Mouse (Mus musculus): ENCODE results near the gene Sept4. TPM values are rescaled to one million over a fixed set of nuclear protein-coding genes. Genes with fewer than 3 reads are reported as not detected.

Gene Sept4
- polyA plus RNA-seq, 1 experiment from 2014 or later = 11.2 TPM

GRCm38 (mm10) chr11:87561208-87561607 lies 7.5 kb upstream of the Sept4 start:
- H3K36me3 ChIP-seq = no peaks in the 10 kb centered on the region
- no peaks in the 10 kb centered on the region for H3K27me3 ChIP-seq (ENCODE audit: insufficient read depth, poor library complexity, severe bottlenecking)
- H3K4me1 ChIP-seq (replicated peaks) = no peaks in the 10 kb centered on the region
- 81% methylated on average over 6 of the region's 6 CpGs for WGBS
- DNase-seq (ENCODE audit: low spot score) = no peak
- H3K27ac ChIP-seq = no peak overlapping the region
- H3K9me3 ChIP-seq = no peaks in the 10 kb centered on the region
- H3K4me3 ChIP-seq = no peak overlapping the region

GRCm38 (mm10) chr11:87566501-87566900 lies 2.2 kb upstream of the Sept4 start, which contains the start of gene Gm11492:
TSS of gene Gm11492 (plus strand) at chr11:87566653.
- DNase-seq (ENCODE audit: low spot score) = no peak
- Histone ChIP-seq H3K36me3 (no peaks in the 10 kb centered on the region), H3K27ac (no peak within 1 kb of the TSS), H3K9me3 (no peaks in the 10 kb centered on the region), H3K27me3 (ENCODE audit: insufficient read depth, poor library complexity, severe bottlenecking) (0 out of 2 replicates have a peak, but pooled peaks cover 3% of the 10 kb centered on the region), H3K4me3 (no peak within 1 kb of the TSS), H3K4me1 (replicated peaks) (peaks cover 8% of the 10 kb centered on the region; the same call in 1 of the 2 replicates)
- WGBS = 90% methylated on average over 3 of the region's 3 CpGs

GRCm38 (mm10) chr11:87570743-87571142 lies 2.0 kb downstream of the Sept4 start:
- DNase-seq (ENCODE audit: low spot score) = no peak
- Histone ChIP-seq H3K27ac (no peak overlapping the region), H3K4me1 (replicated peaks) (peaks cover 37% of the 10 kb centered on the region), H3K36me3 (no peaks in the 10 kb centered on the region), H3K27me3 (ENCODE audit: insufficient read depth, poor library complexity, severe bottlenecking) (0 out of 2 replicates have a peak, but pooled peaks cover 6% of the 10 kb centered on the region), H3K9me3 (no peaks in the 10 kb centered on the region), H3K4me3 (no peak overlapping the region)
- WGBS = 53% methylated on average over 5 of the region's 5 CpGs

GRCm38 (mm10) chr11:87571361-87571950 lies 2.8 kb downstream of the Sept4 start:
- DNase-seq (ENCODE audit: low spot score) = no peak
- H3K4me1 ChIP-seq (replicated peaks) = peaks cover 37% of the 10 kb centered on the region
- H3K4me3 ChIP-seq = no peak overlapping the region
- H3K27ac ChIP-seq = no peak overlapping the region
- H3K27me3 ChIP-seq (ENCODE audit: insufficient read depth, poor library complexity, severe bottlenecking) = peaks cover 9% of the 10 kb centered on the region; the same call in 1 of the 2 replicates
- H3K9me3 ChIP-seq = no peaks in the 10 kb centered on the region
- no peaks in the 10 kb centered on the region for H3K36me3 ChIP-seq
- WGBS = 92% methylated on average over 1 of the region's 1 CpGs

GRCm38 (mm10) chr11:87573751-87574150 lies 5.0 kb downstream of the Sept4 start:
- peaks cover 21% of the 10 kb centered on the region for H3K27me3 ChIP-seq (ENCODE audit: insufficient read depth, poor library complexity, severe bottlenecking)
- no peak overlapping the region for H3K4me3 ChIP-seq
- WGBS = 69% methylated on average over 7 of the region's 7 CpGs
- no peaks in the 10 kb centered on the region for H3K36me3 ChIP-seq
- no peak overlapping the region for H3K27ac ChIP-seq
- H3K4me1 ChIP-seq (replicated peaks) = peaks cover 55% of the 10 kb centered on the region
- no peak for DNase-seq (ENCODE audit: low spot score)
- H3K9me3 ChIP-seq = no peaks in the 10 kb centered on the region

- Histone ChIP-seq H3K27ac (no peak overlapping the region), H3K4me3 (no peak overlapping the region), H3K36me3 (no peaks in the 10 kb centered on the region), H3K4me1 (replicated peaks) (peaks cover 64% of the 10 kb centered on the region), H3K9me3 (no peaks in the 10 kb centered on the region), H3K27me3 (ENCODE audit: insufficient read depth, poor library complexity, severe bottlenecking) (peaks cover 24% of the 10 kb centered on the region)
- DNase-seq (ENCODE audit: low spot score) = no peak
- 66% methylated on average over 21 of the region's 21 CpGs for WGBS
These were observed 5.9 kb downstream of the Sept4 start for GRCm38 (mm10) chr11:87574520-87575180.

- DNase-seq (ENCODE audit: low spot score) = no peak
- 18% methylated on average over 6 of the region's 6 CpGs for WGBS
- peak overlapping the region; percentile 76 for H3K4me3 ChIP-seq
- peaks cover 66% of the 10 kb centered on the region for H3K4me1 ChIP-seq (replicated peaks)
- no peaks in the 10 kb centered on the region for H3K9me3 ChIP-seq
- no peak overlapping the region for H3K27ac ChIP-seq
- peaks cover 32% of the 10 kb centered on the region for H3K27me3 ChIP-seq (ENCODE audit: insufficient read depth, poor library complexity, severe bottlenecking)
- H3K36me3 ChIP-seq = no peaks in the 10 kb centered on the region
These were observed 9.0 kb downstream of the Sept4 start for GRCm38 (mm10) chr11:87577601-87578248.

GRCm38 (mm10) chr11:87578249-87578962 lies 9.7 kb downstream of the Sept4 start:
- WGBS = under 1% methylated on average over 40 of the region's 40 CpGs
- peaks cover 64% of the 10 kb centered on the region for H3K4me1 ChIP-seq (replicated peaks)
- peak overlapping the region; percentile 76 for H3K4me3 ChIP-seq
- peak; percentile 62 for DNase-seq (ENCODE audit: low spot score)
- no peaks in the 10 kb centered on the region for H3K36me3 ChIP-seq
- peak overlapping the region; percentile 84 for H3K27ac ChIP-seq
- peaks cover 32% of the 10 kb centered on the region for H3K27me3 ChIP-seq (ENCODE audit: insufficient read depth, poor library complexity, severe bottlenecking)
- no peaks in the 10 kb centered on the region for H3K9me3 ChIP-seq

GRCm38 (mm10) chr11:87578963-87579601 lies 10.4 kb downstream of the Sept4 start:
- H3K9me3 ChIP-seq = no peaks in the 10 kb centered on the region
- H3K4me1 ChIP-seq (replicated peaks) = peaks cover 57% of the 10 kb centered on the region
- H3K27ac ChIP-seq = peak overlapping the region; percentile 84; the same call in 1 of the 2 replicates
- 12% methylated on average over 10 of the region's 10 CpGs for WGBS
- H3K4me3 ChIP-seq = peak overlapping the region; percentile 76
- H3K27me3 ChIP-seq (ENCODE audit: insufficient read depth, poor library complexity, severe bottlenecking) = peaks cover 32% of the 10 kb centered on the region
- no peaks in the 10 kb centered on the region for H3K36me3 ChIP-seq
- peak; percentile 31 for DNase-seq (ENCODE audit: low spot score)

- no peaks in the 10 kb centered on the region for H3K36me3 ChIP-seq
- DNase-seq (ENCODE audit: low spot score) = no peak
- H3K4me3 ChIP-seq = no peak overlapping the region
- WGBS = 47% methylated on average over 1 of the region's 1 CpGs
- H3K9me3 ChIP-seq = no peaks in the 10 kb centered on the region
- no peak overlapping the region for H3K27ac ChIP-seq
- H3K27me3 ChIP-seq (ENCODE audit: insufficient read depth, poor library complexity, severe bottlenecking) = peaks cover 32% of the 10 kb centered on the region
- H3K4me1 ChIP-seq (replicated peaks) = peaks cover 51% of the 10 kb centered on the region
These were observed 11.0 kb downstream of the Sept4 start for GRCm38 (mm10) chr11:87579713-87580112.

- no peak overlapping the region for H3K4me3 ChIP-seq
- 47% methylated on average over 10 of the region's 10 CpGs for WGBS
- peaks cover 43% of the 10 kb centered on the region for H3K4me1 ChIP-seq (replicated peaks)
- H3K27me3 ChIP-seq (ENCODE audit: insufficient read depth, poor library complexity, severe bottlenecking) = peaks cover 30% of the 10 kb centered on the region
- H3K27ac ChIP-seq = no peak overlapping the region
- DNase-seq (ENCODE audit: low spot score) = no peak
- H3K9me3 ChIP-seq = no peaks in the 10 kb centered on the region
- no peaks in the 10 kb centered on the region for H3K36me3 ChIP-seq
These were observed 11.9 kb downstream of the Sept4 start for GRCm38 (mm10) chr11:87580543-87581085.

All from hindbrain, embryonic 10.5 days (tissue).